Mouse (Mus musculus) ES-E14 (cell line): Measurements from ENCODE around the gene Hist1h2bc. TPM values are rescaled to one million over a fixed set of nuclear protein-coding genes. Genes with fewer than 3 reads are reported as not detected.
A peak's percentile ranks its signal among the peaks of the same experiment; 100 is the strongest.
"Not testable (repeated sequence)": the region's sequence is repeated elsewhere in the genome, so short reads cannot be mapped to it uniquely, and the experiment has no call there.

ENCODE experiments used
- DNase-seq: peaks from one replicate; pipeline ENCODE4 v3.0.0-alpha.2; 2013; ENCODE audit warnings: low read depth, low spot score
- H3K27ac ChIP-seq: 2 replicates; pipeline ENCODE4 v1.5.1; 2012; ENCODE audit warnings: low read depth, mild to moderate bottlenecking, low read length, moderate library complexity, mixed read lengths; ENCODE audit not compliant: poor library complexity, insufficient read depth, severe bottlenecking
- H3K36me3 ChIP-seq: 2 replicates; pipeline ENCODE4 v1.6.1; 2012; ENCODE audit warnings: mild to moderate bottlenecking, low read length, moderate library complexity, mixed read lengths; ENCODE audit not compliant: control insufficient read depth, poor library complexity, insufficient read depth, severe bottlenecking
- H3K4me1 ChIP-seq, 2 experiments: fragments of 150-350 bp in 1 of 2; sonication (generic) in 1 of 2; 2 replicates each; pipeline ENCODE4 v1.6.1; 2012; ENCODE audit warnings: low read length in 2 of 2, mild to moderate bottlenecking in 1 of 2, mixed read lengths in 1 of 2; ENCODE audit not compliant: control insufficient read depth in 2 of 2, insufficient read depth in 2 of 2, poor library complexity in 1 of 2
- H3K4me3 ChIP-seq, 2 experiments: fragments of 150-350 bp in 1 of 2; sonication (generic) in 1 of 2; 2 replicates each; pipeline ENCODE4 v1.5.1; 2012; ENCODE audit warnings: low read length in 2 of 2, low read depth in 1 of 2, mild to moderate bottlenecking in 1 of 2, mixed read lengths in 1 of 2; ENCODE audit not compliant: insufficient read depth in 1 of 2, poor library complexity in 1 of 2, severe bottlenecking in 1 of 2
- H3K9ac ChIP-seq: 2 replicates; pipeline ENCODE4 v1.6.1; 2012; ENCODE audit warnings: low read depth, mild to moderate bottlenecking, low read length, mixed read lengths; ENCODE audit not compliant: poor library complexity, insufficient read depth, severe bottlenecking
- H3K9me3 ChIP-seq: fragments of 150-350 bp; sonication (generic); 2 replicates; pipeline ENCODE4 v1.6.1; 2012; ENCODE audit warnings: low read depth, mild to moderate bottlenecking, low read length; ENCODE audit not compliant: control insufficient read depth, insufficient read depth
- CHD2 ChIP-seq: IDR thresholded peaks from 2 replicates; pipeline ENCODE4 v1.6.1; 2014; ENCODE audit warnings: mild to moderate bottlenecking, low read depth, low read length, inconsistent platforms
- HCFC1 ChIP-seq: IDR thresholded peaks from 2 replicates; pipeline ENCODE4 v1.6.1; 2012; ENCODE audit warnings: low read length, inconsistent platforms, borderline replicate concordance; ENCODE audit not compliant: insufficient read depth
- MAFK ChIP-seq: IDR thresholded peaks from 2 replicates; pipeline ENCODE4 v1.6.1; 2014; ENCODE audit warnings: mild to moderate bottlenecking, low read depth, low read length, inconsistent platforms; ENCODE audit not compliant: insufficient read depth
- ZC3H11A ChIP-seq: IDR thresholded peaks from 2 replicates; pipeline ENCODE4 v1.6.1; 2012; ENCODE audit warnings: low read depth, mild to moderate bottlenecking, inconsistent platforms, low read length, borderline replicate concordance
- ZNF384 ChIP-seq: IDR thresholded peaks from 2 replicates; pipeline ENCODE4 v1.6.1; 2012; ENCODE audit warnings: low read depth, low read length, inconsistent platforms
- in situ Hi-C, 2 experiments: fragments of 600-800 bp; cut with MboI; formaldehyde crosslinking; loops; one replicate each; pipeline ENCODE4 v1.15.1; 2025; ENCODE audit warnings: low sequenced_read_pairs in 2 of 2, inconsistent platforms in 1 of 2; ENCODE audit not compliant: unreplicated experiment in 2 of 2
- total RNA-seq: library from RNA; depleted of rRNA; stranded (reverse); fragments of 300-350 nt; gene quantifications from 2 replicates; pipeline ENCODE4 v1.2.3, GENCODE M21; 2012

The Hist1h2bc gene
- total RNA-seq, 1 experiment = 545 TPM

DNA sequence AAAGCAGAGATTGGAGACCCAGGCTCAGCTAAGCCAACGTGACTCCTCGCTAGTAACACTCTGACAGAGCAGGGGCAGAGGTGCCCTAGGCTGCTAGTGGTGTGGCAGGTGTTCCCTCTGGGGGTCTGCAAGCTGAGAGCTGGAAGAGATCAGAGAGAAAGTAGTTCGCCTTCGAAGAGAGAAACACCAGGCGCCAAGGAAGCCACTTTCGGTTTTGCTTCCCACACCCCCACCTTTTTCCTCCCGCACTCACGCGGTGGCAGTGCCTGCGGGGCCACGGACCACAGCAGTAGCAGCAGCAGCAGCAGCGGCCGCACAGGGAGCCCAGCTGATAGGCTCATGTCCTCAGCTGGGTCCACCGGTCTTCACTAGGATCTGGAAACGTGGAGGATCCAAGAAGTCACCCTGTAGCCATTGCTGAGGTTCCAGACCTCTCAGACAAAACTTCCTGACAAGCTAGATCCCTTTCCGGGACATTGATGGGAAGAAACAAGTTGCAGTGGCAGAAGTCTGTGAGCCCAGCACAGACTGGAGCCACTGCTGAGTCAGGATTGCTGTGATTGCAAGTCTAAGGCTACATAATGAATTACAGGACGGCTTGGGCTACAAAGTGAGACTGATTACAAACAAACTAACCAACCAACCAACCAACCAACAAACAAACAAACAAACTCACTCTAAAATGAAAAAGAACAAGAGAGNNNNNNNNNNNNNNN lies 26.5 kb downstream of the Hist1h2bc start, which contains the start of gene Hfe:
Hfe (minus strand) TSS at position 481 of the 716 bp plus-strand sequence.
- no peaks in the 10 kb centered on the region for H3K9me3 ChIP-seq
- no peak for DNase-seq
- no peak within 1 kb of the TSS for H3K27ac ChIP-seq
- peak within 1 kb of the TSS; percentile 13 to 41; a peak in 3 of 4 replicates for H3K4me3 ChIP-seq
- peaks cover 4 to 5% of the 10 kb centered on the region in 2 experiments; a peak in 2 of 4 replicates for H3K4me1 ChIP-seq
- in situ Hi-C loops = no loop called here
- TF ChIP-seq ZC3H11A (no peak), ZNF384 (no peak), MAFK (no peak), CHD2 (no peak), HCFC1 (no peak)
- H3K9ac ChIP-seq = peak within 1 kb of the TSS; percentile 19; the same call in 1 of the 2 replicates
- H3K36me3 ChIP-seq = no peaks in the 10 kb centered on the region

DNA sequence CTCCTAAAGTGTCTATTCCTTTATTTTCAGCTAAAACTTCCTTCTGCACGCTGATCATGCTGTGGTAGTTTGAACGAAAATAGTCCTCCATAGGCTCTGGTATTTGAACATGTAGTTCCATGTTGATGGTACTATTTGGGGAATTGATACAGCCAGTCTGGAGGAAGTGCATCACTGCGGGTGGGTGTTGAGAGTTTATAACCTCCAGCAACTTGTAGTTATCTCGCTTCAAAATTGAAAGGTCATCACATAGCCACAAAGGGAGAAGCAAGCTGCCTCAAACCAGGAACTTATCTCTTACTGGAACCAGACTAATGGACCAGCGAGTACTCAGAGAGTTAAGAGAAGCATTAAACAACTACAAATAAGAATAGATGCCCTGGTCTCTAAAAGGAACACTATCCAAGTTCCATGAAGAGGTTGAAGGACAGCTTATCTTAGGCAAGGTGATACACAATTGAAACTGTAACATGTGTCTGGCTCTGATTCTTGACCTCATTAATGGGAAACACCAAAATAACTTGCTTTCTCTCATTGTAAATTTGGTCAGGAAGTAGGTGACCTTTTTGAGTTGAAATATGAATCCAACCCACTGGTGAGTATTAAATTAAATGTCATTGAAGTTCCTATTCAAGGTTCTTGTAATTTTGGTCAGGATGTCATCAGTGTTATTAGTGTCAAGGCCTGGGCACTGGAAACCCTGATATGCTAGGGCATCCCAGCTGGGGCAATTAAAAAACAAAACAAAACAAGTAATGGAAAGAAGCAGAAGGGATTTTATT lies 32.5 kb downstream of the Hist1h2bc start:
- Histone ChIP-seq H3K27ac (no peak overlapping the region), H3K4me3 (no peak overlapping the region), H3K36me3 (no peaks in the 10 kb centered on the region), H3K9ac (no peak overlapping the region), H3K4me1 (no peaks in the 10 kb centered on the region; a peak in 1 of 4 replicates), H3K9me3 (no peaks in the 10 kb centered on the region)
- TF ChIP-seq ZC3H11A (no peak), ZNF384 (no peak), MAFK (no peak), CHD2 (no peak), HCFC1 (no peak)
- DNase-seq = no peak
- in situ Hi-C loops = no loop called here

DNA sequence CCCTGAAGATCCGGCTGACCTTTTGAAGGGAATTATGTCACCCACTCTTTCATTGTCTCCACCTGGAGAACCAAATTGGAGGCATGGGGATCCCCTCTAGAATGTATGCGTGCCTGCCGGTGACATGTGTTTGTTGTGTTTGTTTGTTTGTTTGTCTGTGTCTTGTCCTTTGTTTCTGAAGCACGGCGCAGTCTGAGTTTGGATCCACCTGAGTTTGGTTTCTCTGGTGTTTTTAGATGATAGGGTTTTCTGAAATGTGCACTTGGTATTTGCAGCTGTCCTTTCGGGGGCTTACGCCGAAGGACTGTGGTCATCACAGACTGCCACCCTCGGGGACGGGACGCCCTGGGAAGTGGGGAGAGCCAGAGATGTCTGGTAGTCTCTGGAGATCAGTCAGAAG lies 33.2 kb downstream of the Hist1h2bc start:
- Histone ChIP-seq H3K4me1 (no peaks in the 10 kb centered on the region; a peak in 1 of 4 replicates), H3K36me3 (no peaks in the 10 kb centered on the region), H3K9ac (no peak overlapping the region), H3K9me3 (no peaks in the 10 kb centered on the region), H3K4me3 (no peak overlapping the region), H3K27ac (no peak overlapping the region)
- in situ Hi-C loops = no loop called here
- no peak for DNase-seq
- TF ChIP-seq HCFC1 = no peak

DNA sequence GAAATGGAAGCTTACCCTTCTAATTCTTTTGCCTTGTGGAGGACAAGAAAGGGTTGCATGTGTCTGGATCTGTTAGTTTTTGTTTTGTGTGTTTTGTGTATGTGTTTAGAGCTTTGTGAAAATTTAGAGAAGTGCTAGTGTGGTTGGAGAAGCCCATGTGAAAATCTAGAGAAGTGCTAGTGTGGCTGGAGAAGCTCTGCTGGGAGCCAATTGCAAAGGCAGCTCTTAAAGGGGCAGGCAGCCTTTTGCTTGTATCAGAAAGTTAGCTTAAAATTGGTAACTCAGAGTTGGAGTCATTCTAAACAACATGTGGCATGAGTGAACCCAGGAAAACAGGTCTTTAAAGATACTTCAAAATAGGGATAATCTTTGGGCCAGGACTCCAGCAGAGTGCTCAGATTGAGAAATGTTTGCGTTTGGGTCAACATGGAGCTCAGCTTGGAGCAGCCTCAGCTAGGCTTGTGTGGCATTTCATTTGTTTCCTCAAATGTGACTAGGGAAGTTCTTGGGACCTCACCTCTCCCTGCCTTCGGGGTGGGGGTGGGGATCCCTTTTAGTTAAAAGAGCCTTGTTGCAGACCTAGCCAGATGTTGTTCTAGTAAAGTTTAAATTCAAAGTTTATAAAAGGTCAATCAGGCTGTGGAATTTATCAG lies 33.7 kb downstream of the Hist1h2bc start:
- H3K36me3 ChIP-seq, H3K9me3 ChIP-seq, H3K4me1 ChIP-seq, H3K9ac ChIP-seq, H3K27ac ChIP-seq, H3K4me3 ChIP-seq, in situ Hi-C loops, DNase-seq: not testable (repeated sequence)
